Mouse (Mus musculus): ENCODE measurements around the gene Prdm16. TPM values are rescaled to one million over a fixed set of nuclear protein-coding genes. Genes with fewer than 3 reads are reported as not detected.
A peak's percentile ranks its signal among the peaks of the same experiment; 100 is the strongest.

Prdm16 gene
- polyA plus RNA-seq, 1 experiment from 2014 or later: 12.6 TPM

GRCm38 (mm10) chr4:154642496-154642895 lies 5.8 kb upstream of the Prdm16 start:
- H3K27ac ChIP-seq (ENCODE audit: low read depth, low read length): no peak overlapping the region
- ATAC-seq: no peak
- H3K36me3 ChIP-seq (ENCODE audit: control insufficient read depth, insufficient read depth, low read length): no peaks in the 10 kb centered on the region
- H3K27me3 ChIP-seq (replicated peaks; ENCODE audit: control insufficient read depth, insufficient read depth, low read length): peaks cover 45% of the 10 kb centered on the region
- peaks cover 10% of the 10 kb centered on the region for H3K9me3 ChIP-seq (ENCODE audit: control insufficient read depth, low read length)
- H3K4me2 ChIP-seq (ENCODE audit: low read length): no peak overlapping the region
- WGBS: 3% methylated on average over 6 of the region's 6 CpGs
- H3K4me1 ChIP-seq (ENCODE audit: control insufficient read depth, insufficient read depth, low read depth, low read length): peaks cover under 1% of the 10 kb centered on the region; the same call in 1 of the 2 replicates
- no peak overlapping the region for H3K4me3 ChIP-seq (ENCODE audit: low read length)
- H3K9ac ChIP-seq (ENCODE audit: low read depth, low read length): no peak overlapping the region

DNA sequence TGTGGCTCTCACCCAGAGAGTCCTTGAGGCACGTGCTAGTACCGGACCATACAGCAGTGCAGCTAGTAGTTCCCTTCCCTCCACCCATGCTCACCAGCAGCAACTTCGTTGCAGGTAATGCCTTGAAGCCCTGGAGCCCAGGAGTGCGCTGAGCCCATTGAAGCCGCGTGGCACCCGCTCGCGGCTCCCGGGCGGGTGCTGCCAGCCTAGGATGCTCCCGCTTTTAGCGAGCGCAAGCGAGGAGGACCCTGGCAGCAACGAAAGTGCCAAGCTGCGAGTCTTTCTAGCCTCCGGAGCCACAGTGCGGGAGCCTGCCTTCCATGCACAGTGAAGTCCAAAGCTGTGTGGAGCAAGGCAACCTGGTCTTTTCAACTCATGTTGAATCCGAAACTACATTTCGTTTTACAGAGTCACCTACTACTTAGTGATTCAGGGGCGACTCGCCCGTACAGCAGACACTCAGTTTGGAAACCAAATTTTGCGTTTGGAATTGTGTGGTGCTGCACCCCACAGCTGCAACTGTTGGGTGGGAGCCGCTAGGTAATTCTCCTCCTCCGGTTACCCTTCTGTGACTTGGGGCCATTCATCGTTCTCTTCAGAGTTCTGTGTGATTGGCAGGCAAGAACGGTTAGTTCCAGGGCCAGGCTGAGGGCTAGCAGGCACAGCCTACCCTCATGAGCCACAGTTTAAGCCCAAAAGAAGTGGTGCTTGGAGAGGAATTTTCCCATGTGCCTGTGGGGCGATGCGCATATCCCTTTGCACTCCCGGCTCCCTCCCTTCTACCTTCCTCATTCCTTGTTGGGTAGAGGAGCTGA lies 4.8 kb upstream of the Prdm16 start:
- no peak overlapping the region for H3K4me3 ChIP-seq (ENCODE audit: low read length)
- H3K4me1 ChIP-seq (ENCODE audit: control insufficient read depth, insufficient read depth, low read depth, low read length): peaks cover 10% of the 10 kb centered on the region; the same call in 1 of the 2 replicates
- peaks cover 4% of the 10 kb centered on the region; the same call in 1 of the 2 replicates for H3K9me3 ChIP-seq (ENCODE audit: control insufficient read depth, low read length)
- WGBS: 4% methylated on average over 32 of the region's 32 CpGs
- H3K36me3 ChIP-seq (ENCODE audit: control insufficient read depth, insufficient read depth, low read length): no peaks in the 10 kb centered on the region
- no peak for ATAC-seq
- H3K27ac ChIP-seq (ENCODE audit: low read depth, low read length): no peak overlapping the region
- H3K27me3 ChIP-seq (replicated peaks; ENCODE audit: control insufficient read depth, insufficient read depth, low read length): peaks cover 45% of the 10 kb centered on the region
- no peak overlapping the region for H3K4me2 ChIP-seq (ENCODE audit: low read length)
- H3K9ac ChIP-seq (ENCODE audit: low read depth, low read length): no peak overlapping the region

DNA sequence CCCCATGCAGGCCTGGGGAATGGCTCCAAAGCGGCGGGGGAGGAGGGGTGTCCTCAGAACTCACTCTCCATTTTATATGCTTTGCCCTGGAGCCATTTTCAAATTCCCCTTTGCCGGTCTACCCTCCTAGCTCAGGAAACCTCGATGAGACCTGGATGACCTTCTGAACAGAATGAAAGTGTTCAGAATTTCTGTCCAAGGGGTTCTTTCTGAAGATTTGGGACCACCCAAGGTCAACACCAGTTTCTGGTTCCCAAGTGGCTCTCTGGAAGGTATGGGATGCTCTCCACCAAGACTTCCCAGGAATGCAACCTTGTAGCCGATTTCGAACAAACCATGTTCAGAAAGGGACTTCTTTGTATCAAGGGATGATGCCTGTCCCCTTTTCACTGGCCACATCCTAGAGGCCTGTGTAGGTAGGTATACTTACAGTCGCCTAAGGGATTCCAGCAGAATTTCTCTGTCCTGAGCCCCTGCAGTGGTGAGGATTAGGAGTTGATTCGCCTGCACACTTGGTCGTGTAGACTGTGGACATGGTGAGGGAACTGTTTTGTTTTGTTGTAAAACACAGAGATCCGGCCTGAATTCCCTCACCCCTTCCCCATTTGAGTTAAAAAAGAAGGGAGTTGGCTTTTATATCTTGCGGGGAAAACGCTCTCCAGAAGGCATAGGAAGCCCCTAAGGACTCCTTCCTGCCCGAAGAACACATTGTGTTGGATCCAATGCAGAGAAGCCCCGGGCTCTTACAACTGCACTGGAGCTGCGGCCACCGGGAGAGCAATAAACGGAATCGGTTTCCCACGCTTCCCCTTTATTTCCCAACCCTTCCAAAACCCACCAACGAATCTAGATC lies 4.0 kb upstream of the Prdm16 start:
- Histone ChIP-seq H3K27ac (ENCODE audit: low read depth, low read length) (no peak overlapping the region), H3K4me2 (ENCODE audit: low read length) (no peak overlapping the region; the same call in 1 of the 2 replicates), H3K9me3 (ENCODE audit: control insufficient read depth, low read length) (peaks cover 4% of the 10 kb centered on the region; the same call in 1 of the 2 replicates)

DNA sequence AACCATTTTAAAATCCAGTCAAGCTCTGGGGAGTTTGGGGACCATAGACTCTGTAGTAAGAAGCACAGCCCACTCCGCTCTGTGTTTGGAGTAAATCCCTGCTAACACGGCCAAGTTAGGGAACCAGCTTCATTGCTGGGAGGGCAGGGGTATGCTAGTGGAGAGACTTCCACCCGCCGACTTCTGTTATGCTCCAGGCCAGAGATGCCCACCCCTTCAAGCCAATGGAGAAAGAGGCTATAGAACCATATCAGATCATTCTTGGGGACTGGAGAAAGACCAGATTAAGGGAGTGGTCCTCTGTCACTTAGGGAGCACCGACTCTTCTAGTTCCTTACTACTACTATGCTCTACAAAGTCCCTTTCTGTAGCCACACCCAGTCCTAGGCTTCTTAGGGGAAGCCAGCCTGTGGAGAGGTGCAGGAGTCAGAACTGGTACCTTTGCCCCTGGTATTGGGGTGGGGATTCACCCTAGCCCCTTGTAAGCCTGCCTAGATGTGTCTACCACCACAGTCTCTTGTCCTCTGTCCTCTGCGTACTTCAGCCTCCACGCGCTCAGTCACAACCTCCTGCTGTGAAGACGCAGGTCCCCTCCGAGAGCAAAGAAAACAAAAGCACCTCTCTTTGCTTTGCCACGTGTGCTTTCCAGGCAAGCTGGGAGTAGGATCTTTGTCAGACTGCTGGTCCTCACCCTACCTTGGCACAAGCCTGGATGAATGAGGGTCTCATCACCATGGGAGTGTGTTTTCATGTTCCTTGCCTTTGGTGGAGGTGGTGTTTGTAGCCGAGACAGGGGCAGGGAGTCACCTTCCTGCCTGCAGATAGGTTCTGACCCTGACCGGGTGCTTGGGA lies 3.1 kb upstream of the Prdm16 start:
- ATAC-seq: no peak
- no peak overlapping the region; the same call in 1 of the 2 replicates for H3K4me2 ChIP-seq (ENCODE audit: low read length)
- H3K27ac ChIP-seq (ENCODE audit: low read depth, low read length): no peak overlapping the region

More for the DNA sequence above, 4.0 kb upstream of the Prdm16 start:
- H3K4me1 ChIP-seq (ENCODE audit: control insufficient read depth, insufficient read depth, low read depth, low read length): peaks cover 13% of the 10 kb centered on the region
- 6% methylated on average over 20 of the region's 20 CpGs for WGBS
- ATAC-seq: no peak
- H3K27me3 ChIP-seq (replicated peaks; ENCODE audit: control insufficient read depth, insufficient read depth, low read length): peaks cover 50% of the 10 kb centered on the region
- no peak overlapping the region for H3K4me3 ChIP-seq (ENCODE audit: low read length)
- no peaks in the 10 kb centered on the region for H3K36me3 ChIP-seq (ENCODE audit: control insufficient read depth, insufficient read depth, low read length)
- no peak overlapping the region for H3K9ac ChIP-seq (ENCODE audit: low read depth, low read length)

DNA sequence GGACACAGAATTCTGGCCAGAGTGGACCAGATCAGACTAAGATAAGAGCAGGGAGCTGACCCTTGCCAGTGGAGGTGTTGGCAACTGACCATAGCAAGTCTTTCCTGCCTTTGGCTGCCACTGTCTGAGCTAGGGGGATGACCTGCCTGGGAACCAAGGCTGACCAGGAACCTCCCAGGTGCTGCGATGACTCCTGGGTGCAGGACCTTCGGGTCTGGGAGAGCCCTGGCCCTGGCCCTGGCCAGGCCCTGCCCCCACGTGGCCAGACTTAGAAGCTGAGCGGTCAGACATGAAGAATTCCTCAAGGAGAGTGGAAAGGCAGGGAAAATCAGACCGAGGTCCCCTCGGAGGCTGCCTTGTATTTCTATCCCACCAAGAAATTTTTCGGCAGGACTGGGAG lies 2.5 kb upstream of the Prdm16 start:
- Histone ChIP-seq H3K4me2 (ENCODE audit: low read length) (0 out of 2 replicates have a peak overlapping the region, but pooled peaks have one; percentile 5), H3K4me1 (ENCODE audit: control insufficient read depth, insufficient read depth, low read depth, low read length) (peaks cover 16% of the 10 kb centered on the region), H3K27me3 (replicated peaks; ENCODE audit: control insufficient read depth, insufficient read depth, low read length) (peaks cover 51% of the 10 kb centered on the region), H3K4me3 (ENCODE audit: low read length) (no peak overlapping the region), H3K36me3 (ENCODE audit: control insufficient read depth, insufficient read depth, low read length) (no peaks in the 10 kb centered on the region), H3K9ac (ENCODE audit: low read depth, low read length) (no peak overlapping the region), H3K9me3 (ENCODE audit: control insufficient read depth, low read length) (no peaks in the 10 kb centered on the region), H3K27ac (ENCODE audit: low read depth, low read length) (no peak overlapping the region)
- WGBS: 9% methylated on average over 7 of the region's 7 CpGs
- no peak for ATAC-seq

More for the DNA sequence above, 3.1 kb upstream of the Prdm16 start:
- Histone ChIP-seq H3K9ac (ENCODE audit: low read depth, low read length) (no peak overlapping the region), H3K9me3 (ENCODE audit: control insufficient read depth, low read length) (no peaks in the 10 kb centered on the region), H3K4me3 (ENCODE audit: low read length) (no peak overlapping the region), H3K27me3 (replicated peaks; ENCODE audit: control insufficient read depth, insufficient read depth, low read length) (peaks cover 50% of the 10 kb centered on the region), H3K4me1 (ENCODE audit: control insufficient read depth, insufficient read depth, low read depth, low read length) (peaks cover 16% of the 10 kb centered on the region), H3K36me3 (ENCODE audit: control insufficient read depth, insufficient read depth, low read length) (no peaks in the 10 kb centered on the region)
- 12% methylated on average over 13 of the region's 13 CpGs for WGBS

GRCm38 (mm10) chr4:154638320-154638886 lies 1.7 kb upstream of the Prdm16 start:
- no peak for ATAC-seq
- H3K9ac ChIP-seq (ENCODE audit: low read depth, low read length): 0 out of 2 replicates have a peak overlapping the region, but pooled peaks have one; percentile 49
- peak overlapping the region; percentile 49 for H3K4me3 ChIP-seq (ENCODE audit: low read length)
- H3K27ac ChIP-seq (ENCODE audit: low read depth, low read length): 0 out of 2 replicates have a peak overlapping the region, but pooled peaks have one; percentile 64
- H3K27me3 ChIP-seq (replicated peaks; ENCODE audit: control insufficient read depth, insufficient read depth, low read length): peaks cover 52% of the 10 kb centered on the region
- H3K9me3 ChIP-seq (ENCODE audit: control insufficient read depth, low read length): no peaks in the 10 kb centered on the region
- no peaks in the 10 kb centered on the region for H3K36me3 ChIP-seq (ENCODE audit: control insufficient read depth, insufficient read depth, low read length)
- H3K4me1 ChIP-seq (ENCODE audit: control insufficient read depth, insufficient read depth, low read depth, low read length): peaks cover 16% of the 10 kb centered on the region
- peak overlapping the region; percentile 61 for H3K4me2 ChIP-seq (ENCODE audit: low read length)
- WGBS: 13% methylated on average over 15 of the region's 15 CpGs

DNA sequence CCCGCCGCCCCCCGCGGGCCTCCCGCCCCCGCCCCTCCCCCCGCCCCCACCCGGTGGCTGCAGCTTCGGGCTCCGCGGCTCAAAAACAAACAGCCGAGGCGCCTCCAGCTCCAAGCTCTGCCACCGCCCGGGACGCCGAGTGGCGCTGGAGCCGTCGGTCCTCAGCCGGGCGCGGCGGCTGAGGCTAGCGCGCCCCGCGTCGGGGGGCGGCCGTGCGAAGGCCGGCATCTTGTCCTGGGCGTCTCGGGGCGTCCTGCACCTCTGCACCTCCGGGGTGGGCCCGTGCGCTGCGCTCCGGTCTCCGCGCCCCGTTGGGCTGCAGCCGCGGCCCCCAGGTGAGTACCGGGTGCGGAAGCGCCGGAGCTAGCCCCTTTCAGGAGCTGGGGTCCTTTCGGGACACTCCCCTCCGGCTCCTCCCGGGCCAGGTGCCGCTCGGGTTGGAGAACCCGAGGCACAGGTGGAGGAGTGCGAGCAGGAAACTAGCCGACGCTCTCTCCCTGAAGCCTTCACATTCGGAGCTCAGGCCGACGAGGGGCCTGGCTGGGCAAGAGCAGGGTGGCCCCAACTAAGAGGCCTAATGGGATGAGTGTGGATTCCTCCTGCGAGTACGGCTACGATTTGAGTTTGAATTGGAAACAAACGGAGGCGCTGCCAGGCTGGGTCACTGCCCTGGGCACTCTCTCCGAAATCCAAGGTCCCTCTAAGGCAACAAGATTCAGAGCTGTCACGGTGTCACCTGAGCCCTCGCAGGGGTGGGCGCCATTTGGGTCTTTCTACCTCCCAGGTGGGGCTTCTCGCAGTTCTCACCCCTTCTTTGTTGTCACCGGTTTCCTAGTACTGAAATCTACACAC lies 1.0 kb upstream of the Prdm16 start:
- Histone ChIP-seq H3K27ac (ENCODE audit: low read depth, low read length) (peak overlapping the region; percentile 79; the same call in 1 of the 2 replicates), H3K27me3 (replicated peaks; ENCODE audit: control insufficient read depth, insufficient read depth, low read length) (peaks cover 52% of the 10 kb centered on the region), H3K9me3 (ENCODE audit: control insufficient read depth, low read length) (no peaks in the 10 kb centered on the region), H3K4me1 (ENCODE audit: control insufficient read depth, insufficient read depth, low read depth, low read length) (peaks cover 16% of the 10 kb centered on the region), H3K36me3 (ENCODE audit: control insufficient read depth, insufficient read depth, low read length) (no peaks in the 10 kb centered on the region), H3K4me3 (ENCODE audit: low read length) (peak overlapping the region; percentile 49), H3K9ac (ENCODE audit: low read depth, low read length) (peak overlapping the region; percentile 49), H3K4me2 (ENCODE audit: low read length) (peak overlapping the region; percentile 61)
- WGBS: 1% methylated on average over 50 of the region's 73 CpGs
- no peak for ATAC-seq

Measured in hindbrain, embryonic 16.5 days (tissue).